Mouse (Mus musculus) midbrain, embryonic 16.5 days (tissue): ENCODE measurements around the gene Mtus2. TPM values are rescaled to one million over a fixed set of nuclear protein-coding genes. Genes with fewer than 3 reads are reported as not detected.

ENCODE experiments used
- ATAC-seq: fragments of 200-750 bp; cut with Nextera tagmentation; 2 replicates; pipeline ENCODE4 v1.8.0; 2017; ENCODE audit warnings: moderate TSS enrichment
- H3K27ac ChIP-seq: fragments of 300-500 bp; sonication (generic); 2 replicates; pipeline ENCODE4 v1.5.1; 2014; ENCODE audit warnings: mild to moderate bottlenecking, low read length, mixed read lengths
- H3K27me3 ChIP-seq: fragments of 300-500 bp; sonication (generic); 2 replicates; pipeline ENCODE4 v1.6.1; 2014; ENCODE audit warnings: low read depth, low read length, mixed read lengths; ENCODE audit not compliant: control insufficient read depth, insufficient read depth
- H3K36me3 ChIP-seq: fragments of 300-500 bp; sonication (generic); 2 replicates; pipeline ENCODE4 v1.6.1; 2014; ENCODE audit warnings: mild to moderate bottlenecking, low read length, moderate library complexity, mixed read lengths; ENCODE audit not compliant: control insufficient read depth, insufficient read depth
- H3K4me1 ChIP-seq: fragments of 300-500 bp; sonication (generic); 2 replicates; pipeline ENCODE4 v1.6.1; 2014; ENCODE audit warnings: mild to moderate bottlenecking, low read length, mixed read lengths; ENCODE audit not compliant: control insufficient read depth, insufficient read depth
- H3K4me2 ChIP-seq: fragments of 300-500 bp; sonication (generic); 2 replicates; pipeline ENCODE4 v1.6.1; 2014; ENCODE audit warnings: mild to moderate bottlenecking, low read length, mixed read lengths
- H3K4me3 ChIP-seq: fragments of 300-500 bp; sonication (generic); 2 replicates; pipeline ENCODE4 v1.5.1; 2014; ENCODE audit warnings: low read depth, mild to moderate bottlenecking, low read length, moderate library complexity, mixed read lengths
- H3K9ac ChIP-seq: fragments of 300-500 bp; sonication (generic); 2 replicates; pipeline ENCODE4 v1.6.1; 2014; ENCODE audit warnings: low read depth, low read length, mixed read lengths
- H3K9me3 ChIP-seq: fragments of 300-500 bp; sonication (generic); replicated peaks from 2 replicates; pipeline ENCODE4 v1.6.1; 2014; ENCODE audit warnings: mild to moderate bottlenecking, low read length, mixed read lengths; ENCODE audit not compliant: control insufficient read depth, poor library complexity, severe bottlenecking
- WGBS: fragments of 180-500 bp; shearing (Covaris S2); extraction: QIAGEN DNeasy Blood & Tissue Kit; methylation state at CpG from one replicate; pipeline ENCODE4 v1.1.7; 2014; 5-methylcytosine and 5-hydroxymethylcytosine counted together
- polyA plus RNA-seq: library from polyadenylated mRNA; unstranded; fragments of >200 nt; fragmentation: Nextera tagmentation; extraction: Ambion mirVana; gene quantifications from 2 replicates; pipeline ENCODE4 v1.2.1, GENCODE M21; 2015

The Mtus2 gene
- polyA plus RNA-seq, 1 experiment from 2014 or later = 42.1 TPM

- 33% methylated on average over 1 of the region's 1 CpGs for WGBS
- ATAC-seq = no peak
- no peaks in the 10 kb centered on the region for H3K4me1 ChIP-seq
- H3K27ac ChIP-seq = no peak overlapping the region
- no peaks in the 10 kb centered on the region for H3K27me3 ChIP-seq
- H3K9ac ChIP-seq = no peak overlapping the region
- no peak overlapping the region for H3K4me2 ChIP-seq
- no peaks in the 10 kb centered on the region for H3K9me3 ChIP-seq
- no peaks in the 10 kb centered on the region for H3K36me3 ChIP-seq
- no peak overlapping the region for H3K4me3 ChIP-seq
Measured at GRCm38 (mm10) chr5:148244471-148244870, 287.4 kb downstream of the Mtus2 start.

- H3K9ac ChIP-seq = no peak overlapping the region
- no peak overlapping the region for H3K4me3 ChIP-seq
- H3K9me3 ChIP-seq = no peaks in the 10 kb centered on the region
- H3K4me2 ChIP-seq = no peak overlapping the region
- WGBS = 90% methylated on average over 2 of the region's 2 CpGs
- no peaks in the 10 kb centered on the region for H3K4me1 ChIP-seq
- no peaks in the 10 kb centered on the region for H3K27me3 ChIP-seq
- H3K36me3 ChIP-seq = no peaks in the 10 kb centered on the region
- no peak for ATAC-seq
- no peak overlapping the region for H3K27ac ChIP-seq
Measured at GRCm38 (mm10) chr5:148245386-148245785, 288.3 kb downstream of the Mtus2 start.

DNA sequence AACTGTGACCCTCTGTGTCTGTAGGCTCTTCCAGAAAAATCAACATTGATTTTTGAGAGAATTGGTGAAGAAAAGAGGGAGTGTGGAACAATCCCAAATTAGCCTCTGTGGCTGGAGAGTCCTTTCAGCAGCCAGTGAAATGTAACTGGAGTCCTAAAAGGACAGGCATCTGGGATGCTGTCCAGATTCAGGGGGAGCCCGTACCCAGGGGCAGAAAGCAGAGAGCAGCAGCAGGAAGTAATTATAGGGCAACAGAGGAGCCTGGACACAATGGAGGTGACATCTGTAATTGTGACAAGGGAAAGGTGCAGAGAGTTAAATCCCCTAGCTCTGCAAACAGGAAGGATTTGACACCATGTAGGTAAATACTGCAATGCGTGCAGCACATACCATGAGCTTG is 291.1 kb downstream of the Mtus2 start:
- H3K36me3 ChIP-seq = no peaks in the 10 kb centered on the region
- no peaks in the 10 kb centered on the region for H3K27me3 ChIP-seq
- H3K9ac ChIP-seq = no peak overlapping the region
- no peak overlapping the region for H3K27ac ChIP-seq
- H3K9me3 ChIP-seq = no peaks in the 10 kb centered on the region
- no peak overlapping the region for H3K4me2 ChIP-seq
- no peak for ATAC-seq
- no peaks in the 10 kb centered on the region for H3K4me1 ChIP-seq
- no peak overlapping the region for H3K4me3 ChIP-seq
- WGBS = 65% methylated on average over 2 of the region's 2 CpGs

GRCm38 (mm10) chr5:148251847-148252246 is 294.7 kb downstream of the Mtus2 start:
- Histone ChIP-seq H3K9ac (no peak overlapping the region), H3K27ac (peak overlapping the region; percentile 45; the same call in 1 of the 2 replicates), H3K36me3 (no peaks in the 10 kb centered on the region), H3K27me3 (no peaks in the 10 kb centered on the region), H3K9me3 (no peaks in the 10 kb centered on the region), H3K4me1 (no peaks in the 10 kb centered on the region), H3K4me3 (no peak overlapping the region), H3K4me2 (no peak overlapping the region)
- ATAC-seq = no peak

DNA sequence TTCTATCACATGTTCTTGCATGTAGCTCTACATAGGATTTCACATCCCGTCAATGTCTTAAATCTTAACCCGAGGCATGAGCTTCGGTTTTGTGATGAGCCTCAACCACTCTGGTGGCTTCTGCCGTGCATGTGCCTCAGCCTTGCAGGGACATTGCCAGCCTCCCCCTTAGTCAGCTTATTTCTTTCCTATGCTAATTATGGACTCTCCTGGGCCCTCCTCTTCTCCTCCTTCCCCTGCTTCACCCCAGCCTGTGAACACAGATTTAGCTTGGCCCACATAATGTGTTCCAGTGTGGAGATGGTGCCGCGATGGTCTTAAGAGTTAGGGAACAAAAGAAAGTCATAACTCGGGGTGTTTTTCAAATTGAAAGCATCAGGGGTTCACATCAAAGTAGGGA is 304.9 kb downstream of the Mtus2 start:
- H3K4me2 ChIP-seq = no peak overlapping the region
- no peaks in the 10 kb centered on the region for H3K36me3 ChIP-seq
- no peak for ATAC-seq
- no peaks in the 10 kb centered on the region for H3K9me3 ChIP-seq
- no peak overlapping the region for H3K27ac ChIP-seq
- H3K27me3 ChIP-seq = no peaks in the 10 kb centered on the region
- peaks cover 12% of the 10 kb centered on the region for H3K4me1 ChIP-seq
- H3K9ac ChIP-seq = no peak overlapping the region
- no peak overlapping the region for H3K4me3 ChIP-seq
- 90% methylated on average over 7 of the region's 7 CpGs for WGBS

DNA sequence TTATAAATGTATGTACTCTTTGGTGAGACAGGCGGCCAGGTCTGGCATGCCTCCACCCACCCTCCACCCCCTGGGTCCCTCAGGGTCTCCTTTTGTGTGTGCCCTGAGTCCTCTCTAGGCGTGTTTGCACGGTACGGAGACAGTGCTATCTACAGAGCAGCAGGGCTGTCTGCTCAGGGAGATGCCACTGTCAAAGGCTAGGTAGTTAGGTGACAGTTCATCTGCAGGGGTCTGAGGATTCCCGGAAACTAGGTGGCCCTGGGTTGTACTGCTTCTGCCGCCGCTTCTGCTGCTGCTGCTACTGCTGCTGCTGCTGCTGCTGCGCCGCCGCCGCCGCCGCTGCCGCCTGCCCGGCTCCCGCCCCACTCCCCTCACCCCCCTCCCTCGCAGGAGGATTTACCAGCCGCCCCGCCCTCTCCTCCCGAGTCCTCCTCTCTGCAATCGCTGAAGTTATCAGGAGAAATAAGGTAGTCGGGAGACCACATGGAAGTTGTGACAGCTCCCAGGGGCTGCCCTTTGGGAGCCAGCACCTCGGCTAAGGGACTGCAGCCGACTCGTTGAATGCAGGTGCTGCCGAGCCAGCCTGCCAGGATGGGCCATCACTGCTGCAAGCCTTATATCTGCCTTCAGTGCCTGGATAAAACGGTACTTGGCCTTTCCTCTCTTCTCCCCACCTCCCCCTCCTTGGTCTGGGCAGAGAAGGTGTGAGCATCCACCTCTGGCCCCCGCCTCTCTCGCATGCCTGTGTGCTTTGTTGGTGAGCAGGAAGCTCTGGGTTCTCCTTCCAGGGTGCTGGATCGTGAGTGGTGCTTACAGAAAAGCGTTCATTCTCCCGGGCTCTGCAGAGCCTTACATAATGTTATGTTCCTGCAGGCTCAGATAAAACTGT is 307.9 kb downstream of the Mtus2 start:
- peak overlapping the region; percentile 82 for H3K27ac ChIP-seq
- H3K36me3 ChIP-seq = no peaks in the 10 kb centered on the region
- H3K4me1 ChIP-seq = peaks cover 15% of the 10 kb centered on the region
- no peaks in the 10 kb centered on the region for H3K27me3 ChIP-seq
- H3K4me3 ChIP-seq = peak overlapping the region; percentile 63
- ATAC-seq = peak; percentile 85
- no peaks in the 10 kb centered on the region for H3K9me3 ChIP-seq
- H3K4me2 ChIP-seq = peak overlapping the region; percentile 84
- under 1% methylated on average over 29 of the region's 32 CpGs for WGBS
- H3K9ac ChIP-seq = peak overlapping the region; percentile 75

GRCm38 (mm10) chr5:148266841-148267240 is 309.7 kb downstream of the Mtus2 start:
- H3K9ac ChIP-seq = no peak overlapping the region
- peak overlapping the region; percentile 84; the same call in 1 of the 2 replicates for H3K4me2 ChIP-seq
- 54% methylated on average over 2 of the region's 2 CpGs for WGBS
- no peaks in the 10 kb centered on the region for H3K36me3 ChIP-seq
- H3K27me3 ChIP-seq = no peaks in the 10 kb centered on the region
- H3K4me3 ChIP-seq = no peak overlapping the region
- H3K27ac ChIP-seq = no peak overlapping the region
- H3K9me3 ChIP-seq = no peaks in the 10 kb centered on the region
- ATAC-seq = no peak
- peaks cover 15% of the 10 kb centered on the region for H3K4me1 ChIP-seq

DNA sequence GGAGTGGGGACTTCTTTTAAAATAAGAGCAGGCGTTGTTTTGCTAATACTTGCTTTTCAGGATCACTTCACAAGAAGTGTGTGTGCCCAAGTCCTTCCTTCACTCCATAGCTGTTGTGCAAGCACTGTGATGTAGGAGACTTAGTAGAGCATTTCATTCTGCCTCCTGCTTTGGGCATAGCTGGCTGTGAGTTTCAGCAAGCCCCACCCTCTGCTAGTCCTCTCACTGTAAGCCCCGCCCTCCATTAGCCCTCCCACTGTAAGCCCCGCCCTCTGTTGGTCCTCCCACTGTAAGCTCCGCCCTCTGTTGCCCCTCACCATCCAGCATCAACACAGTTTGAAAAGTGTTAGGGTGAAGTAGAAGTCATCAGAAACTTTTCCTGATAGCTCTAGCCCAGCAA is 310.3 kb downstream of the Mtus2 start:
- WGBS = 82% methylated on average over 4 of the region's 4 CpGs
- H3K4me2 ChIP-seq = no peak overlapping the region
- no peaks in the 10 kb centered on the region for H3K36me3 ChIP-seq
- peaks cover 15% of the 10 kb centered on the region for H3K4me1 ChIP-seq
- H3K9ac ChIP-seq = no peak overlapping the region
- H3K9me3 ChIP-seq = no peaks in the 10 kb centered on the region
- no peak for ATAC-seq
- no peak overlapping the region for H3K4me3 ChIP-seq
- no peaks in the 10 kb centered on the region for H3K27me3 ChIP-seq
- H3K27ac ChIP-seq = no peak overlapping the region

- Histone ChIP-seq H3K36me3 (no peaks in the 10 kb centered on the region; the same call in 1 of the 2 replicates), H3K27me3 (no peaks in the 10 kb centered on the region), H3K27ac (no peak overlapping the region), H3K9ac (no peak overlapping the region), H3K4me3 (no peak overlapping the region), H3K4me2 (no peak overlapping the region), H3K9me3 (no peaks in the 10 kb centered on the region), H3K4me1 (peaks cover 2% of the 10 kb centered on the region; the same call in 1 of the 2 replicates)
- ATAC-seq = no peak
- WGBS = 90% methylated on average over 6 of the region's 6 CpGs
Measured at GRCm38 (mm10) chr5:148272065-148272464, 314.9 kb downstream of the Mtus2 start.
